ENCODE assay signal across 8 mouse cellular contexts in genomic region chr9:83924356-83924755, GRCm38 (mm10). TPM values are rescaled to one million over a fixed set of nuclear protein-coding genes. Genes with fewer than 3 reads are reported as not detected.
A peak's percentile ranks its signal among the peaks of the same experiment; 100 is the strongest.
DNase-seq lines count a peak whose midpoint lies in the region; ATAC-seq lines count a peak whose summit lies in the region.

No protein-coding gene starts in this region.

- H3K4me1 ChIP-seq in heart, embryonic 13.5 days, result peaks cover 7% of the 10 kb centered on the region
- peaks cover 6% of the 10 kb centered on the region for H3K4me1 ChIP-seq in embryonic facial prominence, embryonic 10.5 days
- peaks cover 2% of the 10 kb centered on the region; the same call in 1 of the 2 replicates for H3K4me1 ChIP-seq in hindbrain, embryonic 12.5 days
- no peaks in the 10 kb centered on the region for H3K4me1 ChIP-seq in midbrain, embryonic 11.5 days (ENCODE audit: control insufficient read depth, insufficient read depth, low read length)

- 88% methylated on average over 5 of the region's 5 CpGs for WGBS in heart, embryonic 13.5 days
- whole genome bisulfite sequencing in embryonic facial prominence, embryonic 10.5 days, result 88% methylated on average over 5 of the region's 5 CpGs
- 90% methylated on average over 5 of the region's 5 CpGs for WGBS in hindbrain, embryonic 12.5 days
- WGBS in midbrain, embryonic 11.5 days, result 87% methylated on average over 5 of the region's 5 CpGs

- ATAC-seq in heart, embryonic 13.5 days (ENCODE audit: extremely low read depth, insufficient number of reproducible peaks, low FRiP score, low TSS enrichment), result no peak
- no peak for ATAC-seq in hindbrain, embryonic 12.5 days (ENCODE audit: low FRiP score)
- ATAC-seq in midbrain, embryonic 11.5 days (ENCODE audit: low FRiP score), result no peak
- ATAC-seq in megakaryocyte progenitor cell, adult 5-6 weeks (replicated peaks; ENCODE audit: poor library complexity), result no peak
- no peak for ATAC-seq in inflammation-experienced regulatory T-cells, adult 6 months

- no peak for DNase-seq in heart, postnatal 4 days
- DNase-seq in embryonic facial prominence, embryonic 10.5 days (ENCODE audit: low spot score), result no peak
- no peak for DNase-seq in midbrain, embryonic 11.5 days (ENCODE audit: low spot score, missing footprints)
- no peak for DNase-seq in right cerebral cortex, adult 18-20 months

- H3K27me3 ChIP-seq in heart, embryonic 13.5 days (replicated peaks), result no peaks in the 10 kb centered on the region
- H3K27me3 ChIP-seq in embryonic facial prominence, embryonic 10.5 days (replicated peaks; ENCODE audit: low read depth, poor library complexity, severe bottlenecking), result no peaks in the 10 kb centered on the region
- H3K27me3 ChIP-seq in hindbrain, embryonic 12.5 days, result no peaks in the 10 kb centered on the region
- no peaks in the 10 kb centered on the region for H3K27me3 ChIP-seq in midbrain, embryonic 11.5 days (ENCODE audit: control insufficient read depth, insufficient read depth, low read length)

- H3K36me3 ChIP-seq in heart, embryonic 13.5 days, result no peaks in the 10 kb centered on the region
- H3K36me3 ChIP-seq in embryonic facial prominence, embryonic 10.5 days (replicated peaks), result no peaks in the 10 kb centered on the region
- H3K36me3 ChIP-seq in hindbrain, embryonic 12.5 days, result no peaks in the 10 kb centered on the region
- no peaks in the 10 kb centered on the region for H3K36me3 ChIP-seq in midbrain, embryonic 11.5 days (ENCODE audit: control insufficient read depth, insufficient read depth, low read length)

- H3K27ac ChIP-seq in heart, embryonic 13.5 days (replicated peaks), result no peak overlapping the region
- no peak overlapping the region for H3K27ac ChIP-seq in embryonic facial prominence, embryonic 10.5 days (replicated peaks)
- no peak overlapping the region for H3K27ac ChIP-seq in hindbrain, embryonic 12.5 days
- no peak overlapping the region for H3K27ac ChIP-seq in midbrain, embryonic 11.5 days (ENCODE audit: low read depth, low read length)

- peak overlapping the region; percentile 86 for H3K4me2 ChIP-seq in heart, embryonic 13.5 days
- H3K4me2 ChIP-seq in hindbrain, embryonic 12.5 days (replicated peaks), result peak overlapping the region; percentile 73
- H3K4me2 ChIP-seq in midbrain, embryonic 11.5 days, result peak overlapping the region; percentile 64

- no peaks in the 10 kb centered on the region for H3K9me3 ChIP-seq in heart, embryonic 13.5 days
- H3K9me3 ChIP-seq in embryonic facial prominence, embryonic 10.5 days, result no peaks in the 10 kb centered on the region
- no peaks in the 10 kb centered on the region for H3K9me3 ChIP-seq in hindbrain, embryonic 12.5 days (replicated peaks)
- no peaks in the 10 kb centered on the region for H3K9me3 ChIP-seq in midbrain, embryonic 11.5 days (ENCODE audit: control insufficient read depth, low read length)

- no peak overlapping the region for H3K9ac ChIP-seq in heart, embryonic 13.5 days
- H3K9ac ChIP-seq in hindbrain, embryonic 12.5 days, result no peak overlapping the region
- H3K9ac ChIP-seq in midbrain, embryonic 11.5 days (ENCODE audit: low read length), result no peak overlapping the region; the same call in 1 of the 2 replicates

- peak overlapping the region; percentile 87 for H3K4me3 ChIP-seq in heart, embryonic 13.5 days
- peak overlapping the region; percentile 86 for H3K4me3 ChIP-seq in embryonic facial prominence, embryonic 10.5 days
- peak overlapping the region; percentile 68 for H3K4me3 ChIP-seq in hindbrain, embryonic 12.5 days
- peak overlapping the region; percentile 70; the same call in 1 of the 2 replicates for H3K4me3 ChIP-seq in midbrain, embryonic 11.5 days (ENCODE audit: low read depth, low read length)

RNA-seq across cellular contexts. Expression of gene Bckdhb, which starts 0.6 kb away (rescaled TPM):
- polyA plus RNA-seq in heart, embryonic 13.5 days (2015; fragmentation: Nextera tagmentation; extraction: Ambion mirVana), result 43.3 and 50.0 TPM in 2 replicates
- total RNA-seq in heart, postnatal 4 days (2021), result 10 to 100 TPM; 38.1 to 39.1 TPM
- polyA plus RNA-seq in embryonic facial prominence, embryonic 10.5 days (2016; fragmentation: Nextera tagmentation; extraction: Ambion mirVana), result 64.9 and 68.9 TPM in 2 replicates
- polyA plus RNA-seq in hindbrain, embryonic 12.5 days (2016; fragmentation: Nextera tagmentation; extraction: Ambion mirVana), result 41.4 and 43.7 TPM in 2 replicates
- 56.9 and 69.7 TPM in 2 replicates for polyA plus RNA-seq in midbrain, embryonic 11.5 days (2014; fragmentation: Nextera tagmentation; extraction: Ambion mirVana)
- 25.7 and 34.8 TPM in 2 replicates for total RNA-seq in megakaryocyte progenitor cell, adult 5-6 weeks (2015)
- total RNA-seq in megakaryocyte progenitor cell, adult 5-6 weeks (2017), result 20.5 and 22.3 TPM in 2 replicates
- polyA plus RNA-seq in inflammation-experienced regulatory T-cells, adult 6 months (2017; shearing (Covaris generic)), result 10 to 100 TPM in 2 of 3 experiments, 1 to 10 TPM in 1; 4.4 to 18.7 (median 12.6) TPM
